Mouse (Mus musculus): Measurements from ENCODE around the gene St8sia1. TPM values are rescaled to one million over a fixed set of nuclear protein-coding genes. Genes with fewer than 3 reads are reported as not detected.
A peak's percentile ranks its signal among the peaks of the same experiment; 100 is the strongest.

St8sia1 gene
- polyA plus RNA-seq, 1 experiment from 2014 or later, result 0.23 TPM

DNA sequence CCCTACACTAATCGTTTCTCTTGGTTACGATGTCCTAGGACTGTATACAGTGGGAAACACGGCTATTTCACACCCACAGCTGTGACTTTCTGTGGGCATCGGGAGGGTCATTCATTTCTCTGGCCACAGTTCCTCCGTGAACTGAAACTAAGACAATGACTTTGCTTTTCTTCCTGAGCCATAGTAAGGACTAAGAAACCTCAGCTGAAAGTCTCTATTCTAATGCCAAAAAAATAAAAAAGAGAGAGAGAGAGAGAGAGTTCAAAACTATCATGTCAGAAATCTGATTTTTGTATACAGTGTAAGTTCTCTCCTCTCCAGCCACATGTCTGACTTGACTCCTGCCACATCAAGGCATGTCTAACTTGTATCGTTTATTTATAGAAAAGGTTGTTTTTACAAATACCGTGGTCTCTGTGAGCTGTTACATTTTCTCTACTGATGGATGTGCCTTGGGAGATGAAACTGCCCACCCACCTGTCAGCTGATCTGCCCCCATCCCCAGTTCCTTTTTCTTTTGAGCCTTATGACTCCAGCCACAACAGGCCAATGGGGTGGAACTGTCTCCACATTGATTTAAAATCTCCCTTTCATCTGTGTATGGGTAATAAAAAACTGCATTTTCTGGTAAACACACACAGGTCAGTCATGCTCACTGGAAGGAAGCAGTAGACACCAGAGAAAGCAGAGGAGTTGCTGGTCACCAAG lies 94.4 kb downstream of the St8sia1 start:
- DNase-seq (ENCODE audit: low spot score), result no peak
- H3K4me2 ChIP-seq (replicated peaks; ENCODE audit: low read depth), result no peak overlapping the region
- no peaks in the 10 kb centered on the region for H3K36me3 ChIP-seq (ENCODE audit: control insufficient read depth, insufficient read depth, low read length)
- no peak overlapping the region for H3K27ac ChIP-seq (replicated peaks)
- TF ChIP-seq EP300 (optimal IDR thresholded peaks at IDR 0.05) (no peak), CTCF (IDR thresholded peaks at IDR 0.05; ENCODE audit: low read depth) (no peak)
- H3K4me3 ChIP-seq (ENCODE audit: low read depth, low read length), result no peak overlapping the region
- H3K9ac ChIP-seq (ENCODE audit: low read length), result no peak overlapping the region
- no peaks in the 10 kb centered on the region for H3K27me3 ChIP-seq (ENCODE audit: control insufficient read depth, insufficient read depth, low read length)
- ATAC-seq (ENCODE audit: low FRiP score, low TSS enrichment), result no peak
- H3K4me1 ChIP-seq (replicated peaks; ENCODE audit: control insufficient read depth, insufficient read depth), result no peaks in the 10 kb centered on the region
- WGBS, result 66% methylated on average over 7 of the region's 7 CpGs
- no peaks in the 10 kb centered on the region for H3K9me3 ChIP-seq (ENCODE audit: control insufficient read depth, low read length)

DNA sequence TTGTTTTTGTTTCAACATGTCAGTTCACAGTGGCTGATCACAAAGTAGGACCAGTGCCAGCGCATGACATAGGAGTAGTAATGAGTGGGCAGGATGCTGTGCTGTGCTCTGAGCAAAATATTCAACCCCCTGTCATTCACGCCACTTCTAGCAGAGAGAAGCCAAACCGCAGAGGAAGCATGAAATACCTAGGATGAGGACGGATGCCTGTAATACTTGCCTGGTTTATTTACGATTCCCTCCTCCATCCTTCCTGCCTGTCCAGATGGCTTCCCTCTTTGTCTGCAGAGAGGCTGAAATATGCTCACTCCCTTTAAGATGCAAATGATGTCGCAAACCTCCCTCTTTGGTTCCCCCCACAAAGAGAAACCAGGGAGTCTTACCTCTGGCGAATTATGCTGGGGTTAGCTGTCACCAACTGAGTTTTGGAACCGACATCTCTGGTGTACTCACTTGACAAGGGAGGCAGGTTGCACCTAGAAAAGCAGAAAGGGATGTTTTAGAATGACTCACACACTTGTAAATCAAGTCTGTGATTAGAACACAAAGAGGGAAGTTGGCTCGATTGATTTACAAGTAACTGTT lies 96.7 kb downstream of the St8sia1 start:
- Histone ChIP-seq H3K9ac (ENCODE audit: low read length) (no peak overlapping the region), H3K4me1 (replicated peaks; ENCODE audit: control insufficient read depth, insufficient read depth) (no peaks in the 10 kb centered on the region), H3K27ac (replicated peaks) (no peak overlapping the region), H3K9me3 (ENCODE audit: control insufficient read depth, low read length) (no peaks in the 10 kb centered on the region), H3K27me3 (ENCODE audit: control insufficient read depth, insufficient read depth, low read length) (no peaks in the 10 kb centered on the region), H3K4me3 (ENCODE audit: low read depth, low read length) (no peak overlapping the region), H3K36me3 (ENCODE audit: control insufficient read depth, insufficient read depth, low read length) (no peaks in the 10 kb centered on the region), H3K4me2 (replicated peaks; ENCODE audit: low read depth) (0 out of 2 replicates have a peak overlapping the region, but pooled peaks have one; percentile 17)
- ATAC-seq (ENCODE audit: low FRiP score, low TSS enrichment) (no peak), DNase-seq (ENCODE audit: low spot score) (no peak)
- TF ChIP-seq CTCF (IDR thresholded peaks at IDR 0.05; ENCODE audit: low read depth) (no peak), EP300 (optimal IDR thresholded peaks at IDR 0.05) (no peak)
- 20% methylated on average over 9 of the region's 9 CpGs for WGBS

DNA sequence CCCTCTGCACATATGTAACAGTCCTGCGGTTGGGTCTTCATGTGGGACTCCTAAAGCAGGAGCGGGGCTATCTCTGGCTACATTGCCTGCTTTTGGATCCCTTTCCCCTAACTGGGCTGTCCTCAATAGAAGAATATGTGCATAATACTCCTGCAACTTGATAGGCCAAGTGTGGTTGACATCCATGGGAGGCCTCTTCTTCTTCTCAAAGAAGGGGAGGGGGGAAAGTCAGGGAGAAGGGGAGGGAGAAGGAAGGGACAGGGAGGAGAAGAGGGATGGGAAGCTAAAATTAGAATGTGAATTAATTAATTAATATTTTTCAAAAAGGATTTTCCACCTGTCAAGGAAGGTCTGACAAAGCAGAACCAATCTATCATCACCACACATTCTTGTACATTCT lies 97.2 kb downstream of the St8sia1 start:
- no peaks in the 10 kb centered on the region for H3K9me3 ChIP-seq (ENCODE audit: control insufficient read depth, low read length)
- WGBS, result 100% methylated on average over 2 of the region's 2 CpGs
- no peak overlapping the region for H3K27ac ChIP-seq (replicated peaks)
- TF ChIP-seq CTCF (IDR thresholded peaks at IDR 0.05; ENCODE audit: low read depth), result no peak
- TF ChIP-seq EP300 (optimal IDR thresholded peaks at IDR 0.05), result no peak
- H3K4me2 ChIP-seq (replicated peaks; ENCODE audit: low read depth), result no peak overlapping the region
- no peaks in the 10 kb centered on the region for H3K27me3 ChIP-seq (ENCODE audit: control insufficient read depth, insufficient read depth, low read length)
- no peak for ATAC-seq (ENCODE audit: low FRiP score, low TSS enrichment)
- no peak overlapping the region for H3K9ac ChIP-seq (ENCODE audit: low read length)
- H3K4me1 ChIP-seq (replicated peaks; ENCODE audit: control insufficient read depth, insufficient read depth), result no peaks in the 10 kb centered on the region
- H3K36me3 ChIP-seq (ENCODE audit: control insufficient read depth, insufficient read depth, low read length), result no peaks in the 10 kb centered on the region
- DNase-seq (ENCODE audit: low spot score), result no peak
- H3K4me3 ChIP-seq (ENCODE audit: low read depth, low read length), result no peak overlapping the region

DNA sequence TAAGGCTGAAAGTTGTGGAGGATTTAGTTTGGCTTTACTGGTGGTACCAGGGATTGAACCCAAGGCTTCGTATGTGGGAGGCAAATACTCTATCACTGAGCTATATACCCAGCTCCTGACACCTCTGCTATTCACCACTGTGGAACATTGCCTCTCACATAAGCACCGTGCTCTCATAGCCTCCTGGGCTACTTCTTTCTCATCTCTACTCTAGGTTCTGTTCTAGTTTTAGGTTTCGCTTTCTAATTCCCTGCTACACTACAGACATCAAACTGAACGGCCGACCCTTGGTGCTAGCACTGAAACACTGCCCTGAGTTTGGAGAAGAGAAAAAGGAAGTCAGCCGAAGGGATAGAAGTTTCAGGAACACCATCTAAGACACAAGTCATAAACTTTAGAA lies 99.1 kb downstream of the St8sia1 start:
- Histone ChIP-seq H3K36me3 (ENCODE audit: control insufficient read depth, insufficient read depth, low read length) (no peaks in the 10 kb centered on the region), H3K4me3 (ENCODE audit: low read depth, low read length) (no peak overlapping the region), H3K27ac (replicated peaks) (no peak overlapping the region), H3K4me1 (replicated peaks; ENCODE audit: control insufficient read depth, insufficient read depth) (no peaks in the 10 kb centered on the region), H3K27me3 (ENCODE audit: control insufficient read depth, insufficient read depth, low read length) (no peaks in the 10 kb centered on the region), H3K9me3 (ENCODE audit: control insufficient read depth, low read length) (no peaks in the 10 kb centered on the region), H3K9ac (ENCODE audit: low read length) (no peak overlapping the region), H3K4me2 (replicated peaks; ENCODE audit: low read depth) (no peak overlapping the region)
- no peak for ATAC-seq (ENCODE audit: low FRiP score, low TSS enrichment)
- no peak for DNase-seq (ENCODE audit: low spot score)
- TF ChIP-seq CTCF (IDR thresholded peaks at IDR 0.05; ENCODE audit: low read depth), result no peak
- no peak for TF ChIP-seq EP300 (optimal IDR thresholded peaks at IDR 0.05)
- 76% methylated on average over 6 of the region's 6 CpGs for WGBS

DNA sequence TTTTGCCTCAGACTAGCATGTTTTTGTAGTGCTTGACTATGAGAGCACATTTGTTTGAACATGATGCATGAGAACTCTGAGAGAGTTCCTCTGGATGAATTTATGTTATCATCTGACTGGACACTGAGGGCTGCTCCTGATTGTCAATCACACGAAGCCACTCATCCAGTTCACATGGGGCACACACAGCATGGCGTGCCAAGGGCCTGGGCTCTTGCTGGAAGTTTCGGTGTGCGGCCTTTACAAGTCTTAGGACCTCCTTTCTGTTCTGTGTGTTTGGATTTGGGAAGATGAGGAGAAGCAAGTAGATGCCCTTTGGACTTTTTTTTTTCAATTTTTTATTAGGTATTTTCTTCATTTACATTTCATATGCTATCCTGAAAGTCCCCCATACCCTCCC lies 100.4 kb downstream of the St8sia1 start:
- 95% methylated on average over 4 of the region's 4 CpGs for WGBS
- Histone ChIP-seq H3K4me2 (replicated peaks; ENCODE audit: low read depth) (no peak overlapping the region), H3K4me3 (ENCODE audit: low read depth, low read length) (no peak overlapping the region)

DNA sequence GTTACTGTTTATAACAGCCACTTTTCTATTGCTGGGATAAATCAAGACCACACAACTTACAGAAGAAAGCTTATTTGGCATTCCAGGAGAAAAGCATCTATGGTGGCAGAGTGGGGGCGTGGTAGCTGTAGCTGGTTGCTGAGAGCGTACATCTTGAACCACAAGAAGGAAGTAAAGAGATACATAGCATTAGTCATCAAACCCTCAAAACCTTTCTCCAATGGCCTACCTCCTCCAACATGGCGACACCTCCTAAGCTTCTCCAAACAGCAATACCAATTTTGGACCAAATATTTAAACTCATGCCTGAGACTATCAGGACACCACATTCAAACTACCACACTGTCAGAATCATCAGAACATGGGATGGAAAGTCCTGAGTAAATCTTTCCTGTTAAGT lies 102.0 kb downstream of the St8sia1 start:
- Histone ChIP-seq H3K36me3 (ENCODE audit: control insufficient read depth, insufficient read depth, low read length) (no peaks in the 10 kb centered on the region), H3K4me3 (ENCODE audit: low read depth, low read length) (no peak overlapping the region), H3K4me2 (replicated peaks; ENCODE audit: low read depth) (no peak overlapping the region), H3K27ac (replicated peaks) (no peak overlapping the region), H3K9ac (ENCODE audit: low read length) (no peak overlapping the region), H3K9me3 (ENCODE audit: control insufficient read depth, low read length) (no peaks in the 10 kb centered on the region), H3K27me3 (ENCODE audit: control insufficient read depth, insufficient read depth, low read length) (no peaks in the 10 kb centered on the region), H3K4me1 (replicated peaks; ENCODE audit: control insufficient read depth, insufficient read depth) (no peaks in the 10 kb centered on the region)
- TF ChIP-seq EP300 (optimal IDR thresholded peaks at IDR 0.05), result no peak
- WGBS, result 85% methylated on average over 3 of the region's 3 CpGs
- DNase-seq (ENCODE audit: low spot score) (no peak), ATAC-seq (ENCODE audit: low FRiP score, low TSS enrichment) (no peak)

More for the DNA sequence above, 100.4 kb downstream of the St8sia1 start:
- Histone ChIP-seq H3K36me3 (ENCODE audit: control insufficient read depth, insufficient read depth, low read length) (no peaks in the 10 kb centered on the region), H3K4me1 (replicated peaks; ENCODE audit: control insufficient read depth, insufficient read depth) (no peaks in the 10 kb centered on the region), H3K27ac (replicated peaks) (no peak overlapping the region), H3K27me3 (ENCODE audit: control insufficient read depth, insufficient read depth, low read length) (no peaks in the 10 kb centered on the region), H3K9me3 (ENCODE audit: control insufficient read depth, low read length) (no peaks in the 10 kb centered on the region), H3K9ac (ENCODE audit: low read length) (no peak overlapping the region)
- ATAC-seq (ENCODE audit: low FRiP score, low TSS enrichment) (no peak), DNase-seq (ENCODE audit: low spot score) (no peak)
- TF ChIP-seq CTCF (IDR thresholded peaks at IDR 0.05; ENCODE audit: low read depth), result no peak
- no peak for TF ChIP-seq EP300 (optimal IDR thresholded peaks at IDR 0.05)

All from stomach, postnatal 0 days (tissue).